Mouse (Mus musculus) cerebellum, adult 2 months (tissue): ENCODE measurements around the gene A830018L16Rik. TPM values are rescaled to one million over a fixed set of nuclear protein-coding genes. Genes with fewer than 3 reads are reported as not detected.

Experiments
- DNase-seq, 2 experiments: peaks; one replicate each; pipeline ENCODE4 v3.0.0; 2021
- H3K27ac ChIP-seq: fragments of 200-500 bp; 2 replicates; pipeline ENCODE4 v1.5.1; 2012; ENCODE audit warnings: low read length, control low read depth, inconsistent platforms; ENCODE audit not compliant: insufficient read depth
- H3K27me3 ChIP-seq: fragments of 200-500 bp; 2 replicates; pipeline ENCODE4 v1.6.1; 2012; ENCODE audit warnings: inconsistent platforms, mild to moderate bottlenecking, low read length, moderate library complexity; ENCODE audit not compliant: control insufficient read depth, insufficient read depth
- H3K4me1 ChIP-seq: fragments of 200-500 bp; 2 replicates; pipeline ENCODE4 v1.6.1; 2011; ENCODE audit warnings: low read length; ENCODE audit not compliant: control insufficient read depth, insufficient read depth
- H3K4me3 ChIP-seq: fragments of 200-500 bp; replicated peaks from 2 replicates; pipeline ENCODE3; 2011; ENCODE audit warnings: mild to moderate bottlenecking, low read depth, low read length, control low read depth; ENCODE audit not compliant: insufficient read depth
- CTCF ChIP-seq: fragments of 200-500 bp; IDR thresholded peaks from 2 replicates; pipeline ENCODE4 v1.5.1; 2011; ENCODE audit warnings: low read depth, mild to moderate bottlenecking, control low read depth, low read length, moderate library complexity, borderline replicate concordance; ENCODE audit not compliant: insufficient read depth
- POLR2A ChIP-seq: fragments of 200-500 bp; IDR thresholded peaks from 2 replicates; pipeline ENCODE4 v1.6.1; 2011; ENCODE audit warnings: low read length, control low read depth, borderline replicate concordance; ENCODE audit not compliant: insufficient read depth
- WGBS: fragments of 180-500 bp; shearing (Covaris S2); methylation state at CpG from one replicate; pipeline ENCODE4 v1.1.7; 2018; 5-methylcytosine and 5-hydroxymethylcytosine counted together
- polyA plus RNA-seq: library from polyadenylated mRNA; depleted of rRNA; stranded (reverse); fragments of >200 nt; gene quantifications from 2 replicates; pipeline ENCODE4 v1.2.3, GENCODE M21; 2012

Gene A830018L16Rik
- polyA plus RNA-seq, 1 experiment: 7.3 TPM

DNA sequence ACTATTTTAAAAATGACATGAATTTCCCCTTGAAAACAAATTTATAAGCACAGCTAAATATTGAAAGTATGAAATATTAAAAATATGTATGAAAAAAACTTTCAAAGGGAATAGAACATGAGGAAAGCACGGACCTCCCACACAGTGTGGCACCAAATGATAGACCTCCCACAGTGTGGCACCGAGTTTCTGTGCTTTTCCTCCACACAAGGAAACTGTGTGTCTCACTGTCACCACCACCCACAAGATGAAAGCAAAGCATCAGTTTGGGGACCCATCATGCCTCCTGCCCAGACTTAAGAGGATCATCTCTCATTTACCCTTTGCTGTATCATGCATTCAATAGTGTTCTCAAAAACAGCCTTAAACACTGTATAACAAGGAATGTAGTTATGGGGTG, 152.8 kb downstream of the A830018L16Rik start:
- 63% methylated on average over 2 of the region's 2 CpGs for WGBS
- Histone ChIP-seq H3K27me3 (no peaks in the 10 kb centered on the region), H3K4me3 (no peak overlapping the region), H3K27ac (no peak overlapping the region), H3K4me1 (no peaks in the 10 kb centered on the region)
- DNase-seq: no peak
- TF ChIP-seq CTCF: no peak

DNA sequence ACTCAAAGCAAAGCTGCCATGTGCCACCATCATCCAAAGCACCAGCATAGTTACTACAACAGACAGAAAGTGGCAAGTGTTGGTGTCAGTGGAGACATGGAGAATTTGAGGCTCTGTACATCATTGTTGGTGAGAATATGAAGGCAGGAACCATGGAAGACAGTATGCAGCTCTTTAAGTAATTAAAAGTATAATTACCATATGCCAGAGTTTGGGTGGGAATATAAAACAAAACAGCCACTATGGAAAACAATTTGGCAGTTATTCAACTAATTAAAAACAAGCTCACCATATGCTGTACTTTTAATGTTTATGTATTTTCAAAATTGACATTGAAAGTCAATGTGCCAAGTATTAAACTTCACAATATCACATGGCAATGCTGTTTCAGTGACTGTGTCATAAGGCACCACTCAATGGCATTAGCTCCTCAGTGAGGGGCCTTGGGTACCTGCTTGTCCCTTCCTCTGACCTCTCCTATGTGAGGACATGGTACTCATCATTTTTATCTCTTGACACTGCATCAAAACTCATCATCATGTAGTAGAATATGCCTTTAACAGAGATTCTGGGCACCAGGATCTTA, 153.5 kb downstream of the A830018L16Rik start:
- no peak overlapping the region for H3K27ac ChIP-seq
- no peaks in the 10 kb centered on the region for H3K27me3 ChIP-seq
- DNase-seq: no peak
- no peak overlapping the region for H3K4me3 ChIP-seq
- TF ChIP-seq CTCF (no peak), POLR2A (no peak)
- H3K4me1 ChIP-seq: no peaks in the 10 kb centered on the region

DNA sequence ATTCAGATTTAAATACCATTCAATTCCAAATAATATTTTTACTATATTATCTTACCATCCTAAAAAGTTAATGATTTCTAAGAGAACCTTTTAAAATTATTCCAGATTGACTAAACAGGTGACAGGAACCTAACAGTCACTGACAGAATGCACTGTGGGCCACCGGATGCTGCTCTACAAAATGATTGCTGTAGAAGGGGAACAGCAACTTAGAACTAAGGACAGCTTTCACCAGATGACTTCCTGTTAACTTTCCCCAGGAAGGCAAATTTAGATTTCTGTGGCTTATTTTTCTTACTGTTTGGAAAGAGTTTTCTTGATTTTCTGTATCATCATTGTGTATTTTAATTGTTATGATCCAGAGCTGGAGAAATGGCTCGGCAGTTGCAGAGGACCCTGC, 156.4 kb downstream of the A830018L16Rik start:
- H3K27me3 ChIP-seq: no peaks in the 10 kb centered on the region
- no peak for DNase-seq
- H3K4me3 ChIP-seq: no peak overlapping the region
- TF ChIP-seq POLR2A (no peak), CTCF (no peak)
- H3K27ac ChIP-seq: no peak overlapping the region
- H3K4me1 ChIP-seq: no peaks in the 10 kb centered on the region
- 93% methylated on average over 2 of the region's 2 CpGs for WGBS

DNA sequence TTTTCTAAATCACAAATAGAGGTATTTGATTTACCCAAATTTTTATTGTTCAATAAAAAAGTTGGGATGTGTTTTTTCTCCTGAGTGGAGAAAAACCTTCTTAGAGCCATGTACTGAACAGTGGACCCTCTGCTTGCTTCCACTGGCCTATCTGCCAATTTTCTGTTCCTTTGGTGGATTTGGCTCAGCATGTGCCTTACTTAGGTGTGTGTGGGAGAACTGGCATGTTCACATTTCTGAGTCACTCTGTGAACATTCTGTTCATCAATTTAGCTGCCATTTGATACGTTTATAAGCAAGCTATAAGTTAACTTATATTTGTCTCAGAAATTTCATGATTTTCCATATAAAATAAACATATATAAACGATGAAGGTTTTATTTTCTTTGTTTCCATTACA, 159.6 kb downstream of the A830018L16Rik start:
- Histone ChIP-seq H3K27me3 (no peaks in the 10 kb centered on the region), H3K27ac (no peak overlapping the region), H3K4me3 (no peak overlapping the region), H3K4me1 (no peaks in the 10 kb centered on the region)
- WGBS: 53% methylated on average over 2 of the region's 2 CpGs
- no peak for DNase-seq
- TF ChIP-seq CTCF: no peak
- TF ChIP-seq POLR2A: no peak

DNA sequence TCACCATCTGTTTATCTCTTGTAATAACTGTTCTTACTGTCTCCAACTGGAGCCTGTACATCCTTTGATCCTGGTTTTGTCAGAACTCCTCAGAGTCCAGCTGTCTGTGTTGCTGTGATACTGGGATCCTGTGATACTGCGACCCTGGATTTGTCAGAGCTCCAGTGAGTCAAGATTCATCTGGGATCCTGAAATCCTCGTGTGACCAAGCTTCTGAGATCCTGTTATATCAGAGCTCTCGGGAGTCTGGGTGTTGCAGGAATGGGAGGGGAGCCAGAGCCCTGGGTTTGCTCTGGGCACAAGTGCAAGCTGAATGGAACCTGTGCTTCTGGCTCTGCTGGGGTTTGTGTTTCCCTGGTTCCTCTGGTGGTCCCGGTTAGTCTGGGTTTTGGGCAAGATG, 166.1 kb downstream of the A830018L16Rik start:
- H3K4me3 ChIP-seq: no peak overlapping the region
- WGBS: 18% methylated on average over 4 of the region's 4 CpGs
- H3K4me1 ChIP-seq: no peaks in the 10 kb centered on the region
- no peak for TF ChIP-seq POLR2A
- no peak for TF ChIP-seq CTCF
- no peak for DNase-seq
- no peak overlapping the region for H3K27ac ChIP-seq
- H3K27me3 ChIP-seq: no peaks in the 10 kb centered on the region

DNA sequence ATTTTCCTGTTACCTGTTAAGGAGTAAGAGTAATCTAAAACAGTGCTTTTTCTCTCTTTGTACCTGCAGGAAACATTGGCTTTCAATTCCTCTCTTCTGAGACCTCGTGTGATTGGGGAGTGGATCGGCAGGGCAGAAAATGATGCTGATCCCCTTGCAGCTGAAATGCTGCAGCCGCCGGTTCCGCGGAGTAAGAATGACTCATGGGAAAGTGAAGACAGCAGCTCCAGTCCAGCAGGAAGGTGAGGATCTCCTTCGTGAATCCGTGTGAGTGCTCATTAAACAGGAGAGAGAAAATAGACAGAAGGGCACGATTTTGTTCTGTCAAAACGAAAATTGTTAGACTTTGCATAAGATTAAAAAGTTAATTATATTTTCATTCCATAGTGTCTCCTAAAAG, 174.4 kb downstream of the A830018L16Rik start:
- Histone ChIP-seq H3K4me1 (no peaks in the 10 kb centered on the region), H3K27me3 (no peaks in the 10 kb centered on the region), H3K27ac (no peak overlapping the region), H3K4me3 (no peak overlapping the region)
- WGBS: 84% methylated on average over 10 of the region's 10 CpGs
- DNase-seq: no peak
- TF ChIP-seq CTCF: no peak
- TF ChIP-seq POLR2A: no peak

DNA sequence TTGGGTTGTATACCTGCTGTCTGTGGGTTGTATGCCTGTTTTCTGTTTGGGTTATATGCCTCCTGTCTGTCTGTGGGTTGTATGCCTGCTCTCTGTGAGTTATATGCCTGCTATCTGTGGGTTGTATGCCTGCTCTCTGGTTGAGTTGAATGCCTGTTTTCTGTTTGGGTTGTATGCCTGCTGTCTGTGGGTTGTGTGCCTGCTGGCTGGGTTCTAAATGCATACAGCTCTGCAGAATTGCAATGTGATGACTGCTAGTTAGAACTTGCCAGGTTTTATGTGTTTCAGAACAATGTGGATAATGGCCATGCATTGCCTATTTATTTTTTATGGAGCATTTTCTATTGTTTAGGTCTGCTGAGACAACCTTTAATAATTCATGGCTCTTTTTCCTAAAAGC, 236.2 kb downstream of the A830018L16Rik start:
- DNase-seq: no peak
- Histone ChIP-seq H3K27me3 (no peaks in the 10 kb centered on the region), H3K4me1 (no peaks in the 10 kb centered on the region), H3K4me3 (no peak overlapping the region), H3K27ac (no peak overlapping the region)
- TF ChIP-seq POLR2A: no peak
- no peak for TF ChIP-seq CTCF

DNA sequence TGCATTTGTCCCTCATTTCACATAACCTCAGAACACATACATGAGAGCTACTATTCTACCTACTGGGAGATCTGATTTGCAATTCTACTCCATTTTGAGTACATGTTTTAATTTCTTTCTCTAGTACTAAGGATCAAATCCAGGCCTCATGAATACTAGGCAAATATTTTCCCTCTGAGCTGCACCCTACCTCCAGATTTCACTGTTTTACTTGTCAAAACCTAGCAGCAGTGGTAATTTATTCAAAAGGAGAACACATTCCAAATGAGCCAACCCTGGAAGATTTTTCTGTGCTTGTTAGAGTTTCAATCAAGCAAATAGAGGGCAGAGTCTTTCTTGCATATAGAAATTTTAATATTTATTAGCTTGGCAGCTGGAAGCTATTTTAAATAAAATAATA, 238.9 kb downstream of the A830018L16Rik start:
- no peak for DNase-seq
- H3K27ac ChIP-seq: no peak overlapping the region
- TF ChIP-seq POLR2A: no peak
- no peak for TF ChIP-seq CTCF
- H3K4me3 ChIP-seq: no peak overlapping the region
- no peaks in the 10 kb centered on the region for H3K27me3 ChIP-seq
- no peaks in the 10 kb centered on the region for H3K4me1 ChIP-seq
